Mouse (Mus musculus): ENCODE results near the gene Tead4. TPM values are rescaled to one million over a fixed set of nuclear protein-coding genes. Genes with fewer than 3 reads are reported as not detected.

Tead4 gene
- polyA plus RNA-seq, 1 experiment from 2014 or later: 1.5 TPM

DNA sequence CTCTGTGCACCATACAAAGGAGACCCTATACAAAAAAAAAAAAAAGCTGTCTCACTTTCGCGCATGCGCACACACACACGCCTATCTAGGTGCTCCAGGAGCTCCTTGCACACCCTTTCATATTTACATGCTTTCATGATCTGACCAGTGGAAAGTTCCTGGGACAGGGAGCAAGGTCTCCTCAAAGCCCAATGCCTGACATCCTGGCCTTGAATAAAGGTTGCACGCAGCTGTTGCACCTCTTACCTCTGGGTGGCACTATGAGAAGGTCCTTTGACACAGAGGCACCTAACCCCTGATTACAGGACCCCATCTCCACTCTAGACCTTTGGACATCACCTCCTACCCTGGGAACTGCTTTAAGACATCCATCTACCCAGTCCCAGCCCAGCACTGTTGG is 121.4 kb downstream of the Tead4 start:
- H3K36me3 ChIP-seq (ENCODE audit: control insufficient read depth, insufficient read depth, low read length): no peaks in the 10 kb centered on the region
- no peak overlapping the region for H3K27ac ChIP-seq (ENCODE audit: low read depth, low read length)
- no peak for ATAC-seq (ENCODE audit: low FRiP score, low TSS enrichment)
- H3K9me3 ChIP-seq (ENCODE audit: control insufficient read depth, low read length): no peaks in the 10 kb centered on the region
- no peaks in the 10 kb centered on the region for H3K4me1 ChIP-seq (ENCODE audit: control insufficient read depth, insufficient read depth, low read length)
- 74% methylated on average over 5 of the region's 5 CpGs for WGBS
- H3K4me2 ChIP-seq (replicated peaks; ENCODE audit: low read depth, low read length): no peak overlapping the region
- H3K9ac ChIP-seq (ENCODE audit: low read depth, low read length): no peak overlapping the region
- no peaks in the 10 kb centered on the region for H3K27me3 ChIP-seq (ENCODE audit: control insufficient read depth, insufficient read depth, low read length)
- H3K4me3 ChIP-seq (ENCODE audit: low read length): no peak overlapping the region

DNA sequence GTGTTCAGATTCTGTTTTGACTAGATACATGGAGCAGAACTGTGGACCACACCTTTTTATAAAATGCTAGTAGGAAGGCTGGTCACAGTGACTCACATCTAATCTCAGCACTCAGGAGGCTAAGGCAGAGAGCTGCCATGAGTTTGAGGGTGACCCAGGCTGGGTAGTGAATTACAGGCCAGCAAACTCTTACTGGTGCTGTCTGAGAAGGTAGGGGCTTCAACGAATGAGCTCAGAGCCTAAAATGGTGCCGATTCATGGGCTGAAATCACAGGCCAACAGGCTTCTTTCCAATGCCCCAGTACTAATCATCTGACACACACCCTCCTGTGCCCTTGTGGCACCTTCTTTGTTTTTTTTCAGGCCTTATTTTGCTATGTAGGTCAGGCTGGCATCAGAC is 121.9 kb downstream of the Tead4 start:
- WGBS: 91% methylated on average over 2 of the region's 2 CpGs
- no peaks in the 10 kb centered on the region for H3K27me3 ChIP-seq (ENCODE audit: control insufficient read depth, insufficient read depth, low read length)
- no peak overlapping the region for H3K4me2 ChIP-seq (replicated peaks; ENCODE audit: low read depth, low read length)
- no peak overlapping the region for H3K4me3 ChIP-seq (ENCODE audit: low read length)
- H3K27ac ChIP-seq (ENCODE audit: low read depth, low read length): no peak overlapping the region
- no peaks in the 10 kb centered on the region for H3K4me1 ChIP-seq (ENCODE audit: control insufficient read depth, insufficient read depth, low read length)
- H3K9ac ChIP-seq (ENCODE audit: low read depth, low read length): no peak overlapping the region
- no peak for ATAC-seq (ENCODE audit: low FRiP score, low TSS enrichment)
- no peaks in the 10 kb centered on the region for H3K36me3 ChIP-seq (ENCODE audit: control insufficient read depth, insufficient read depth, low read length)
- H3K9me3 ChIP-seq (ENCODE audit: control insufficient read depth, low read length): no peaks in the 10 kb centered on the region

Other genes with a start within 250 kb of the Tead4 start
- gene Tspan9, start 157.2 kb downstream of the Tead4 start, polyA plus RNA-seq (2014; fragmentation: Nextera tagmentation; extraction: Ambion mirVana): 96.6 and 100 TPM in 2 replicates
- 22.3 and 28.1 TPM in 2 replicates for gene Tulp3, start 55.0 kb upstream of the Tead4 start, polyA plus RNA-seq (2014; fragmentation: Nextera tagmentation; extraction: Ambion mirVana)
- 132 and 137 TPM in 2 replicates for gene Rhno1, start 62.1 kb upstream of the Tead4 start, polyA plus RNA-seq (2014; fragmentation: Nextera tagmentation; extraction: Ambion mirVana)
- gene Foxm1, start 62.1 kb upstream of the Tead4 start, polyA plus RNA-seq (2014; fragmentation: Nextera tagmentation; extraction: Ambion mirVana): 26.7 and 48.2 TPM in 2 replicates
- gene Tex52, start 74.6 kb upstream of the Tead4 start, polyA plus RNA-seq (2014; fragmentation: Nextera tagmentation; extraction: Ambion mirVana): 0.26 and 0.60 TPM in 2 replicates
- gene Gm44596, start 74.7 kb upstream of the Tead4 start, polyA plus RNA-seq (2014; fragmentation: Nextera tagmentation; extraction: Ambion mirVana): not detected in 2 replicates
- gene Nrip2, start 98.5 kb upstream of the Tead4 start, polyA plus RNA-seq (2014; fragmentation: Nextera tagmentation; extraction: Ambion mirVana): 13.3 and 17.9 TPM in 2 replicates
- 24.0 and 35.7 TPM in 2 replicates for gene Itfg2, start 124.1 kb upstream of the Tead4 start, polyA plus RNA-seq (2014; fragmentation: Nextera tagmentation; extraction: Ambion mirVana)
- 400 and 513 TPM in 2 replicates for gene Fkbp4, start 137.9 kb upstream of the Tead4 start, polyA plus RNA-seq (2014; fragmentation: Nextera tagmentation; extraction: Ambion mirVana)
- 0.07 and 1.0 TPM in 2 replicates for gene Pzp, start 225.9 kb upstream of the Tead4 start, polyA plus RNA-seq (2014; fragmentation: Nextera tagmentation; extraction: Ambion mirVana)

Data from kidney, embryonic 14.5 days (tissue).